Mouse (Mus musculus): Measurements from ENCODE around the gene Nudt22.

Nudt22 gene

DNA sequence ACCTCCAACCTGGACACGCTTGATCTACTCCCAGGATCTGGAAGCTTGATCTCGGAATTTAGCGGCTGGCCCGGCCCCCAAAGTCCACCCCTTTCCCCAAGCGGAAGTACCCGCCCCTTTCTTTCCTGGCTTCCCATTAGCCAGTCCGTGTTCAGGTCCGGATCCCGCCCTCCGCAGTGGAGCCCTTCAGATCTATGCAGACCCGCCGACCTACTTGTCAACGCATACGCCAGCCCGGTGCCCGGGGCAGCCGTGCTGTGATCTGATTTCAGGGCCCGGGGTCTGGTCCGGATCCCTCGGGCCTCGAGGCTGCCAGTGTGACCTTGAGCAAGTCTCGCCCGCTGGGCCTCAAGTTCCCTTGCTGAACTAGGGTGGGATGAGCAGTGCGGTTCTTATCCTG lies at the start of gene Nudt22, which contains the start of gene Trpt1:
Gene Nudt22 (minus strand): TSS at position 112 of the 400 bp plus-strand sequence.
Gene Trpt1 (plus strand): TSS at position 126 of the 400 bp plus-strand sequence.
- peak; percentile 80 for DNase-seq (ENCODE audit: low read depth, low spot score)

DNA sequence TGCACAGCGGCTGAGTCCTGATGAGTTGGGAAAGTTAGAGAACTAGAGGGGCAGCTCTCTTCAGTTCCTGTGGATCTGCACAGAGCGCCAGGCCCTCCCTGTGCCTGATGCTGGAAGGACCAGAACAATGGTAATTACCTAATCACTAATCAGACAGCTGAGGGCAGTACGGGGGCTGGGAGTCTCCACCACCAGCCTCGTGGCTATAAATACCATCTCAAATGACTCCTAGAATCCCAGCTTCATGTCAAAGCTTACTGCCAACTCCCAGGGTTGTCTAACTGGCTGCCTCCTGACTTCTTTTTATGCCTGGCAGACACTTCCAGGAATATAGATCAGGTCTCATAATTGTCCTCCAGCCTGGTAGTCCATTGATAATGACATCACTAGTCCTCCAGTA lies 48.8 kb upstream of the Nudt22 start:
- no peak for DNase-seq (ENCODE audit: low read depth, low spot score)

DNA sequence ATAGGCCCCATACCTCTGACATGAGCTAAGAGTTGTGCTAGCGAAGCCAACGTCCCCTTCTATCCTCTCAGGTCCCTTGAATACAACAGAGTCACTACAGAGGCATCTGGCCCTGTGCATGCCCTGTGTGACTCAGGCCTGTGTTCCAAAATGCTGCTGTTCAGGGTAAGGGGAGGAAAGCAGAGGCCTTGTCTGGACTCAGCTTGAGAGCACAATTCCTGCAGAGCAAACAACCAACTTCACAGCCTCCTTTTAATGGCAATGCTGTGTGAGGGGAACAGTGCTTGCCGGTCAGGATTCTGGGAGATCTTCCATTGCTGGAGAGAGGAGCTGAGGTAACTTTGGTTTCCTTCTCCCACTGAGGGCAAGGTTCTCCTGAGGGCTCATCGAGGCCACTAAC lies 48.4 kb upstream of the Nudt22 start:
- no peak for DNase-seq (ENCODE audit: low read depth, low spot score)

DNA sequence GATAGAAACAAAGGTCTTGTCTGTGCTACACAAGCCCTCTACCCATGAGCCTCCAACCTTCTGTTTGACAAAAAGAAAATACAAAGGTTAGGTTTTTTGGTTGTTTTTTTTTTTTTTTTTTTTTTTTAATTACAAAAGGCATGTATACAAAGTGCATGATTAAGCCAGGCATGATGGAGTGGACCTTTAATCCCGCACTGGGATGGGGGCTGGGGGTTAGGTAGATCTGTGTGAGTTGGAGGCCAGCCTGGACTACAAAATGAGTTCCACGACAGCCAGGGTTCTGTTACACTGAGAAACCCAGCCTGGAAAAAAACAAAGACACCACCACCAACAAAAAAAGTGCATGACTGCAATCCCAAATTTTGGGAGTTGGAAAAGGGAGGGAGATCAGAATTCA lies 45.3 kb upstream of the Nudt22 start:
- no peak for DNase-seq (ENCODE audit: low read depth, low spot score)

DNA sequence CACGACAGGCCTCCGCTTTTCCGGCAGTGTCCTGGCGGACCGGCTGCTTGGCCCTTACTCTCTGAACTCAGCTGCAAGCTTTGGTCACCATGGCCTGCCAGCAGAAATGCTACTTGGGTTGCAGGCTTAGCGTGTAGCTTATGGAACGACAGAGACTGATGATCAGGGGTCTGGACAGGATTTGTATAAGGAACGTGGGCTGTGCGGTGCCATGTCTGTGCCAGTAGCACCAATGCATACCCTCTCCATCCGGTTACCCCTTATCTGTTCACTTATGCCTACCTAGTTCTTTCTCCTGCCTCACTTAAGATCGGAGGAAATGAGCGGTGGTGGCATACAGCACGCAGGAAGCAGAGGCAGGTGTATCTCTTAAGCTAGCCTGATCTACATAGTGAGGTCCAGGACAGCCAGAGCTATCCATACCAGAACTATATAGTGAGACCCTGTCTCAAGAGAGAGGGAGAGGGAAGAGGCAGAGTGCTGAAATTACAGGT lies 44.8 kb upstream of the Nudt22 start:
- no peak for DNase-seq (ENCODE audit: low read depth, low spot score)

DNA sequence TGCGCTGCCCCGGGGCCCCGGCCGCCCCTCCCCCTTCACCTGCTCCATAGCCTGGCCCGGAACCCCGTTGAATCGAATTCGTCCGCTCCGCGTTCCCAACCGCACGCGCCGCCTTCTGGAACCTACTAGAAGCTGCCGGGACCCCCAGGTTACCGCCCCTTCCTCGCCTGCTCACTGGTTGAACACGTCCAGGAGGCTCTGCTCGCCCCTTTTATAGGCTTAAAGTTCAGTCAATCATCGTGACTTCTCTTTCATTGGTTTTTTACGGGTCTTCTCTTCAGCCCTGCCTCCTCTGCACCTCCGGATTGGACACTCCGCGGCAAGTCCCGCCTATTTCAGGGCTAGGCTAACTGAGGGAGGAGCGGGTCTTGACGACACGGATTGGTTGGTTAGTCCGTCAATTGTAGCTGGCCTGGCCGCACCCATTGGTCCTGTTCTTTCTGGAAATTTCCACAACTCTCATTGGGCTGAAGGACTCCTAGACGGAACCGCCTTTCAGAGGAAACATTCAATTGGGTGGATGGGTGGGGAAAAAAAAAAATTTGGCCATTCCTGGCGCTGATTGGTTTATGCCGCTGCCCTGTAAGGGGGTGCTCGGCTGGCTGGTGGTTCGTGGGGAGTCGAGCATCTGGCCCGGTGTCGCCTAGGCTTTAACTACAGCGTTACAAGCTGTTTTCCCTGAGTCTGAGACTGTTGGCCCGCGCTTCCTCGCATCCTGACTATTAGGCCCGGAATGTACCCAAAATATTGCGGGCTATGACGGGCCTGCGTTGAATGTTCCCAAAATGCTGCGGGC lies 44.1 kb upstream of the Nudt22 start, which contains the start of gene Stip1:
Gene Stip1 (minus strand): TSS at position 127 of the 796 bp plus-strand sequence.
- peak; percentile 99 for DNase-seq (ENCODE audit: low read depth, low spot score)

DNA sequence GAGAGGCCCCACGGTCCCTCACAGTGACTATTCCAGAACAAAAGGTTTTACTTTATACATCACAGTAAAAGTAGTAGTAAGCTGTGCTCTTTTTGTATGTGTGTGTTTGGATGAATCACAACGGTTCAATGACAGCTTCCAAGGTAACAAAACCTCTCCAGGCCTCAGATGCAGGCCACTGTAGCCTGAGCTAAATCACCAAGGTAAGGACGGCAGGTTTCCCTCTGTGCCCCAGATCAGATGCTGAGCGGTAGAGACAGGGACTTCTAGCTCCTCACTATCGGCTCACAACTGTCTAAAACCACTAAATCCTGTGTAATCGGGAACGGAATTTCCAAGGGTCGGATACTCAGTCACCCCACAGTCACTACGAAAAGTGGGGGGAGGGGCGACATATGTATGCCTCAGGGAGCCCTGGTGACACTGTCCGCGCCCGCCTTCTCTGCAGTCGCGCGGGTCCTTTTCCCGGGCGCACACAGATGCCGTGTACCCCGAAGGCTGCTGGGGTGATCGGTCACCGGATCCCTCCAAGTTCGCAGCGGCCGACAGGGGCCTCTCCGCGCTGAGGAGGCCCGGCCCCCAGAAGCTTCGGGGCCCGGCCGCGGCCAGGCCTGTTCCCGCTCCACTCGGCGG lies 43.3 kb upstream of the Nudt22 start:
- DNase-seq (ENCODE audit: low read depth, low spot score), result no peak

DNA sequence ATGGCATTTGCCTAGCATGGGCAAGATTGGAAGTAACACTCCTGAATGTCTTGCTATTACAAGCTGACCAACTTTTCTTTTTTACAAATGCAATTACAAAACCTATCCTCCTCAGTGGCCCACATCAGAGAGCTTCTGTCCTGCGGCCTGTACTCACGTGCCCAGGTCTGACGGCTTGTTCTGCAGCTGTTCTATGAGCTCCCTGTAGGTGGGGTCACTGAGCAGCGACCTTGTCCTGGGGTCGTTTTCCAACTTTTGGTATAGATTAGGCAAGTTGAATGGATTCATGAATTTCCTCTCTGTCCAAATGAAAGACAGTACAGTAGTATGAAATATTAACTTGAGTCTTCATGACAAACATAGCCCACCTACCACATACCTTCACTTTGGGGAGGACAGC lies 38.1 kb upstream of the Nudt22 start:
- DNase-seq (ENCODE audit: low read depth, low spot score), result no peak

DNA sequence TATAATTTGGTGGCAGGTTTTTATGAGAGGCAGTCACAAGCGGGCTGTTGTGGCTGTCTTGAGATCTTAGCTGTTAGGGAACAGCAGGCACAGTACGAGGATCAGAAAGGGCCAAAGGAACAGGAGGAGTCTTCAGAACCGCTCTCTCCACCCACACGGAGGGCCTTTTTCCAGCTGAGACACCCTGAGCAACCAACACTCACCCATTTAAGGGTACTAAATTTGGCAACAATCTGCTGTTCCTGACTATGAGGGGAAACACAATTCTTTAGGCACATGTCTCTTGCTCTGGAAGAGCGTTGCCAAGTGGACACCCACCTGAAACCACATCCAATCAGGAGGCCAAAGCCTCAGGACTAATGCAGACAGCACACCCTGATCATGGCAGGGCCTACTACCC lies 33.6 kb upstream of the Nudt22 start:
- no peak for DNase-seq (ENCODE audit: low read depth, low spot score)

DNA sequence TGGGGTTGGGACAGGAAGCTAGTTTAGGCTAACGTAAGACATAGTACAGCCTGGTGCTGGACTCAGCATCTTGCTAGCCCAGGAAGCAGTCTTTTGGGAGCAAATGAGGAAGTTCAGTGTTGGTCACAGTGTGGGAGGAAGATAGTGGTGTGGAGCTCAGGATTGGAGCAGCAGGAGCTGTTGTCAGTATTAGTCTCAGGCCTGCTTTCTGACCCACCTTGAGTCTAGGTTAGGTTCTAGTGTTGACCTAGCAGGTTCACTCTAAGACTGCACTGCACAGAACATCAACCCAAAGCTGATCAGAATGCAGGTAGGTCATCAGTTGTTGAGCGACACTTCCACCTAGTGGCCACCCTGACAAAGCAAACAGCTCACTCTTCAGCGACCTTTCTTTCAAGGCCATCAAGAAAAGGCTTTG lies 24.3 kb upstream of the Nudt22 start:
- DNase-seq (ENCODE audit: low read depth, low spot score), result peak; percentile 23

DNA sequence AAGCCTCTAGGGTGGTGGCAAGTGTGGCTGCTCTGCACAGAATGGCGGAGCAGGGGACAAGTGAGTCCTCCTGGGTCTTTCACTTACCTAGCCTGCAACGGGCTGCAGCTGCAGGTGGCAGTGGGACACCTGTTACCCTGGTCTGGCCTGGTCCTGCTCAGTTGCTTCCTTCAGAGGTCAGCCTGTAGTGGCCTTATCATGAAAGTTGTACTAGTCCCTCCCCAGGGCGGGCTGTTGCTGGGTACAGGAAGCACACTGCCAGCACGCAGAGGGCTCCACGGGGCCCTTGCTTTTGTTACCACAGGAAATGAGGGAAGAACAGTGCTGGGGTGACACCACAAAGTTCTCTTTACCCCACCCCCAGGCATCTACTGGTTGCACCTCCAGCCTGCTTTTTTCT lies 23.3 kb upstream of the Nudt22 start, which contains the start of gene Fermt3:
Gene Fermt3 (minus strand): TSS at position 279 of the 400 bp plus-strand sequence.
- DNase-seq (ENCODE audit: low read depth, low spot score), result no peak

DNA sequence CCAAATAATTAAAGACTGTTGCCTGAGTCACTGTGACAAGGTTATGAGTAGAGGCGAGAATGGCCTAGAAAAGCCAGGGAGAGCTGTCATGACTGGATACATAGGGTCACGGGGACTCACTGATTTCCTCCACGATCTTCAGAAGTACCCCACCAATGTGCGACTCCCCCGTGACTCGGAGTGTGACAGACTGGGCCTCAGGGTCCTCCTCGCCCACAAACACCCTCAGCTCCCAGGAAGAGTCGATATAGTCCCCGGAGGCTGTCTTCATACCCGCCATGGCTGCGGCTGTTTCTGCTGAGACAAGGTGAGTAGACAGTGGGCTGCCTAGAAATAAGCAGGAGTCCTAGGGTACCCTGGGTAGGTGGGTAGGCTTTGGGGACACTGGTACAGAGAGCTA lies 22.6 kb upstream of the Nudt22 start:
- no peak for DNase-seq (ENCODE audit: low read depth, low spot score)

DNA sequence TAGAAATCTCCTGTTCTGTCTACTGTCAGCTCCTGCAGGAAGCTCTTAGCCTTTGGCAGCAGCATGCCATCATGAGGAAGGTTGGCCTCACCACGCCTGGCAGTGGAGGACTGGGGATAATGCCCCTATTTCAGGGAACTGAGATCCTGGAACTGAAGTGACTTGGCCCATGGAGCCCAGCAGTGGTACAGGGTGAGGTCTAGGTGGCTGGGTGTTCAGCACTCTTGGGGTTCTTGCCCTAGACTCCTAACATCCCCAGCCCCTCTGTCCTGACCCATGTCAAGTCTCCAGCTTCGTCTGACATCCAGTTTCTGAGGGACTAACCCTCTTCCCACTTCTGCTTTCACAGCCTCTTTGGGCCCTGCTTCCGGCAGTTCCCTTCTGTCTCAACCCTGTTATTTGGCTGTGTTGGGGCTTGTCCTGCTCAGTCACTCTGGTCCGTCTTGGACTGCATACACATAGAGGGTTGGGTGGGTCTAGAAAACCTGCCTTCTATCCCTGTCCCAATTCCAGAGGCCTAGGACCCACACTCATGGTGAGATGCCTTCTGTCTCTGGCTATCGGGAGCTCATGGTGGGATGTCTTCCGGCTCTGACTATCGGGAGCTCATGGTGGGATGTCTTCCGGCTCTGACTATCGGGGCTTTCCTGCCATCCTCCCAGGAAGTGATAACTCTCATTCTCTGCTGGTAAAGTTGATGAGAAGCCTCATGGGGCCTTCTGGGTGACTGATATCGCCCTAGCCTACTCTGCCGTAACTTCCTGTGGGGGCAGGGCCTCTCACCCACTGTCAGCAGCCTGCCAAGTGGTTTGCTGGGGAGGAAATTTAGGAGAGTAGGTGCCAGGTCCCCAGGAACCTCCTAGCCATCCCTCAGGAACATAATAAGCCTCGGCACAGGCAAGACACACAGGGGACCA lies 21.9 kb upstream of the Nudt22 start:
- no peak for DNase-seq (ENCODE audit: low read depth, low spot score)

DNA sequence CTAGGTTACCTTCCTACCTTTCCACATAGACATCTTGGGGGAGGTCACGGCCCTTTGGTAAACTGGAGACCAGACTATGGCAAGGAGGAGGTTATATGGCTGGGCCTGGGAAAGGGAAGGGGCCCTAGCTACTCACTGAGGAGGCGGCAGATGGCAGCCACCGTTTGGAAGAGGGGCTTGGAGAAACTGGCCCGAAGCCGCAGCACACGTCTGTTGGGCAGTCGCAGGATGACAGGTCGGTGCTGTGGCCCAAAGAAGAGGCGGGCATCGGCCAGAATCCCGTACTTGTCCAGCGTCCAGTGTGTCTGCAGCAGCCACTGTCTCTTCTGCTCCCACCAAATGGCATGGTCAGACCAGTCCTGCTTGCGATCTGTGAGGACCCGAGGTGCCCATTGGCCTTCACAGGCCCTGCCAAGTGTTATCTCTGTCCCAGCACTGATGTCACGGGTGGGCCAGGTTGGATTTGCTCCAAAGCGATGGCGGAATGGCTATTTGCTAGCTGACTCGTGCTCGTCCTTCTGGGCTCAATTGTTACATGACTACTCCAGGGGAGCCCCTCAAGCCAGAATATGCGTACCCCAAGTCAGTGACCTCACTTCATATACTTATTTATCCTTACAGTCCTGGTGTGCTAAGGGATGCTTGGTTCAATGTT lies 18.7 kb upstream of the Nudt22 start:
- no peak for DNase-seq (ENCODE audit: low read depth, low spot score)

DNA sequence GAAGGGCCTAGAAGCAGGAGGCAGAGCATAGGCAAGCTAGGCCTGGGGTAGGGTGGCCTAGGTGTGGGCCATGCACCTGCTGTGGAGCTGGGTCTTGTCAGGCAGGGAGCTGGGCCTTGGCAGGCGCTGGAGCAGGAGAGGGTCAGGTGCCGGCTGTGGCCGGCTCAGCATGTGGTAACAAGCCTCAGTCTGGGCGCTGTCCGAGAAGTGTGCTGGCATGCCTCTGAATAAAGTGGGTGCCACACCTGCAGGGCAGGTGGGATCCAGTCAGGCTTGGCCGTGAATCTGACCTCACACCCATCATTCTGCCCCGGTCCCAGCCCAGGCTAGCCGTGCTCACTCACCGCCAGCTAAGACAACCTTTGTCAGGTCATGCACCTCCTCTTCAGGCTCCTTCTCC lies 18.1 kb upstream of the Nudt22 start:
- DNase-seq (ENCODE audit: low read depth, low spot score), result no peak

DNA sequence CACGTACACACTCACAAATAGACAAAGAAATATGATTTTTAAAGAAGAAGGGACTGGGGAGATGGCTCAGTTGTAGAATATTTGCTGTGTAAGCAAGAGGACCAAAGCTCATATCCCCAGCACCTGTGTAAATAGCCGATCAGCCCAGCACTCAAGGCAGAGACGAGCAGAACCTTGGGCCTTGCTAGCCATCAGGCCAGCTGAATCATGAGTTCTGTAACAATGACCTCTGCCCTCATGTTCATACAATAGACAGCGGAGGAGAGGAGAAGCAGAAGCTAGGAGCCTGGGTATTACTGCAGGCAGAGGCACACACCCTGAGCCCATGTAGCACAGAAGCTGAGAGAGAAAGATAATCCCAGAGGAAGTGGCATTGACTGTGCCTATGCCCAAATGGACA lies 16.5 kb upstream of the Nudt22 start:
- no peak for DNase-seq (ENCODE audit: low read depth, low spot score)

DNA sequence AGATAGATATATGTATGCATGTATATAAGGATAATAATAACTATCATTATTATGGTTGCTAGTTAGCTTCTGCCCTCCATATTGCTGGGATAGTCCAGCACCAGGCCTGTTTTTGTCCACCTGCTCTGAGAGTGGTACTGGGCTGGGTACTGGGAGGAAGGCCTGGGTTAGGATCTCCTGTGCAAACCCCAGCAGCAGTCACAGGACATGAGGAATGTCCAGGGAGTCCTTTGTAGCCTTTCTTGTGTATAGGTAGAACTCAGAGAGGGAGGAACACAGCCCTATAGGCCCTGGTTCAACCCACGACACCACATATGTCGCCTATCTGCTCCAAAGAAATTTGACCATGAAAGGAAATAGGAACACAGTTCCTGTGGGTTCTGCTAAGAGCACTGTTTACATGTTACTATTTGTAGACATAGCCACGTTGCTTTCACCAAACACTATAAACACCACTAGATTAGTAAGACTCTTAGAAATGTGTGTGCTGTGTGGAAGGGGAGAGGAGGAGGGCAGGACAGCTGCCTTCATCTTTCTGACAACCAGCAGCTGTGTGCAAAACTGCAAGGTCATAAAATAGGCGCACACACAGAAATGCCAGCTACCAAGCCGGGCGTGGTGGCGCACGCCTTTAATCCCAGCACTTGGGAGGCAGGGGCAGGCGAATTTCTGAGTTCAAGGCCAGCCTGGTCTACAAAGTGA lies 11.1 kb upstream of the Nudt22 start:
- no peak for DNase-seq (ENCODE audit: low read depth, low spot score)

DNA sequence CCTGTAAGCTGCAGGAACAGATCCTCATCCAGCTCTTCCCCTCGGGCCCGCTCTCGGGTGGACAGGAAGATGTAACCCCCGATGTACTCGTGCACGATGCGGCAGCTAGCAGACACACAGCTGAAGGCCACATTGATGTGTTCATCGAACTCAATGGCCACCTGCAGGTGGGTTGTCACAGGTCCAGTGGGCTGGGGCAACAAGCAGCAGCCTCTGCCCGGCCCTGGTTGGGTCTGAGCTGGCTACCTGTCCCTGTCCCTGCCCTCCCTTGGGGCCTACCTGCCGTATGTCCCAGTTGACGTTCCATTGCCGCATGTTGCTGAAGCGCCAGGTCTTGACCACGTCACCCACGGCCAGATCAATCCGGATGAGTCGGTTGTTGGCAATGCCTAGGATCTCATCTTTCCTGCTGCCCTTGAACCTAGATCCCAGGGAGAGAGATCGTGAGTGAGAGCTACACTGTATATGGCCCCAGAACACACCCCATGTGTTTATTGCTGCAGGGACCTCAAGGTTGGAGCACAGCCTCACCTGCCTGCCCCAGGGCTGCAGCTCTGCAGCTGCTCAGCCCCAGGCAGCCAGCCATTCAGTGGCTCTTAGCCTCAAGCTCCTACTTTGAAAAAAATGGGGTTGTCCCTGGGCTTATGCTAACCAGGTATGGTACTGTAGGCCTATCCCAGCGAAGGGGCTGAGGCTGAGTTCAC lies 3.6 kb upstream of the Nudt22 start:
- no peak for DNase-seq (ENCODE audit: low read depth, low spot score)

DNA sequence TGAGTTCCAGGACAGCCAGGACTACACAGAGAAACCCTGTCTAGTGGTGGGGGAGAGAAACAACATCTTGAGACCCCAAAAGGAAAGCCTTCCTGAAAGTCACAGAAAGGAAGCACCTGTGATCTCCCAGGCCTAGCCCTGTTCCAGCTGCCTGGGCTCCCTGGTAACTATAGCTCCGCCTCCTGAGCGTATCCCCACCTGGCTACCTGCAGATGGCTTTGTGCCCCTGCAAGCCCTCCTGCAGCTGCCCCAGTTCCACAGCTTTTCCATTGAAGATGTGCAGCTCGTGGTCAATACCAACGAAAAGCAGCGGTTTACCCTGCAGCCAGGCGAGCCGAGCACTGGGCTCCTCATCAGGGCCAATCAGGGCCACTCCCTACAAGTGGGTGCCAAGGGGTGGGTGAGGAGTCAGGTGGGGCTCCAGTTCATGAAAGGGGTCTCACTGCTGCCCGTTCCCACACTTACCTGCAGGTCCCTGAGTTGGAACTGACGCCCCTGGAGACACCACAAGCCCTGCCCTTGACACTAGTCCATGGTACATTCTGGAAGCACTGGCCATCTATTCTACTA lies 1.9 kb upstream of the Nudt22 start:
- no peak for DNase-seq (ENCODE audit: low read depth, low spot score)
